Mouse (Mus musculus) heart, postnatal 0 days (tissue): ENCODE results near the gene Islr.

Experiments used
- CTCF ChIP-seq: IDR thresholded peaks from 2 replicates; pipeline ENCODE4 v1.5.1; 2016; ENCODE audit warnings: antibody characterized with exemption, control low read depth, low read depth
- EP300 ChIP-seq: IDR thresholded peaks from 2 replicates; pipeline ENCODE4 v1.6.1; 2016; ENCODE audit warnings: antibody characterized with exemption, low read depth

GRCm38 (mm10) chr9:58159855-58160254, 44.3 kb downstream of the Islr start:
- TF ChIP-seq CTCF (no peak), EP300 (no peak)
